Mouse (Mus musculus) Patski (cell line): ENCODE data around the gene Slc17a4. TPM values are rescaled to one million over a fixed set of nuclear protein-coding genes. Genes with fewer than 3 reads are reported as not detected.

Experiments
- ATAC-seq: fragments of 100-300 bp; one replicate; pipeline ENCODE4 v1.8.0; 2021
- CTCF ChIA-PET: fragments of 350-600 bp; sonication (Branson Sonifier 250); formaldehyde crosslinking; loops from one replicate; lab custom pipeline; 2022; ENCODE audit warnings: inconsistent platforms; lab: Charles Lee
- POLR2A ChIA-PET: fragments of 350-600 bp; sonication (Branson Sonifier 250); formaldehyde crosslinking; loops from one replicate; lab custom pipeline; 2022; ENCODE audit warnings: antibody characterized with exemption, inconsistent platforms; lab: Charles Lee
- DNase-seq: peaks from one replicate; pipeline ENCODE4 v3.0.0-alpha.2; 2011; ENCODE audit warnings: low read depth, low spot score
- H3K27me3 ChIP-seq: fragments of 371-371 bp; one replicate; pipeline ENCODE4 v1.5.1; 2021
- CTCF ChIP-seq: fragments of 100-300 bp; IDR thresholded peaks from one replicate; pipeline ENCODE4 v1.5.1; 2021
- in situ Hi-C: fragments of 300-500 bp; cut with MboI; formaldehyde crosslinking; loops from 3 replicates; pipeline ENCODE4 v1.11.1; 2018; ENCODE audit warnings: low pct_unique_long_range_greater_than_20kb, mixed read lengths
- polyA plus RNA-seq: library from polyadenylated mRNA; unstranded; gene quantifications from one replicate; pipeline ENCODE4 v1.2.3, GENCODE M21; 2021

Slc17a4 gene
- polyA plus RNA-seq, 1 experiment from 2014 or later = 0.22 TPM

GRCm38 (mm10) chr13:23867000-23867399, 47.8 kb downstream of the Slc17a4 start:
- TF ChIP-seq CTCF = no peak
- ChIA-PET CTCF (interaction anchor here (0.9 to 1.4 kb wide), 2 partner anchors 14 to 65 kb away, joined by 3 read pairs; no protein-coding TSS in a partner anchor), POLR2A (interaction anchor here (0.5 kb wide), 1 partner anchor 36 kb away, joined by 4 read pairs; no protein-coding TSS in a partner anchor)
- H3K27me3 ChIP-seq = peaks cover 9% of the 10 kb centered on the region
- in situ Hi-C loops = no loop called here
- ATAC-seq = no peak
- DNase-seq = no peak

- peaks cover 9% of the 10 kb centered on the region for H3K27me3 ChIP-seq
- in situ Hi-C loops = no loop called here
- ChIA-PET CTCF (interaction anchor here (1.4 kb wide), 1 partner anchor 64 kb away, joined by 3 read pairs; no protein-coding TSS in a partner anchor), POLR2A (no interaction called here)
- no peak for ATAC-seq
- no peak for DNase-seq
- no peak for TF ChIP-seq CTCF
Measured at GRCm38 (mm10) chr13:23866086-23866710, 48.6 kb downstream of the Slc17a4 start.

DNA sequence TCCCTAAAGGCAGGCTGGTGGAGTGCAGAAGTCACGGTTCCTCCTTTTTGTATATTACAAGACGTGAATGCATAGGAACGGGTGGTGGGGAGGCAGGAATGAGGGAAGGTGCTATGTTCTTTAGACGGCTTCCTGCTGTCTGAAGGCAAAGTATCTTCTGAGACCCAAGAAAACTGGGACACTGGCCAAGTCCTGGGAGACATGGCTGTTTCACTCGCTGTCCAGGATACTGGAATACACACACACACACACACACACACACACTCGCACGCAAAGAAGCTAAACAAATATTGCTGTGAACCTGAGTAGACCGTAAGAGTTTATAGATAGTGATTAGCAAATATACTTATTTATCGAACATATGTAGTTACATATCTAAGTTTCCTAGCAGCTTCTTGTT, 50.1 kb downstream of the Slc17a4 start:
- DNase-seq (no peak), ATAC-seq (no peak)
- CTCF ChIA-PET = no interaction called here
- in situ Hi-C loops = no loop called here
- POLR2A ChIA-PET = interaction anchor here (0.8 kb wide), 1 partner anchor 19 kb away, joined by 3 read pairs; no protein-coding TSS in a partner anchor
- peaks cover 9% of the 10 kb centered on the region for H3K27me3 ChIP-seq
- no peak for TF ChIP-seq CTCF

DNA sequence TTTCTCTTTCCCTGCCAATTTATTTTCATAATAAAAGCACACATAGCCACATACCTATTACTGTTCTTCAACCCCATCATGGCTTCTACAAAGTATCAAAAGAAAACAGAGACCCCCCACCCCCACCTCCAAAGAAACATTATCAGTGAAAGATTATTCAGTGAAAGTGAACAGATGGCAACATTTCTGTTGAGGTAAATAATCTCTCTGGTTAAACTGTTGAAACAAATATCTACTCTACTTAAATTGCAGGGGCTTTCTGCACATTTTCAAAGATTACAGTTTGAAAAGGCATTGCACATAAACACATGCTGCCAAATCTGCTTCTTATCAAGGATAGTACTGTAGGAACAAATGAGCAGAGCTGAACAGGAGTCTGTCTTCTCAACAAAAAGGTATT, 53.0 kb downstream of the Slc17a4 start:
- POLR2A ChIA-PET = no interaction called here
- H3K27me3 ChIP-seq = peaks cover 16% of the 10 kb centered on the region
- in situ Hi-C loops = no loop called here
- no peak for ATAC-seq
- CTCF ChIA-PET = no interaction called here
- no peak for DNase-seq
- TF ChIP-seq CTCF = no peak

- in situ Hi-C loops = no loop called here
Measured at GRCm38 (mm10) chr13:23856401-23856800, 58.4 kb downstream of the Slc17a4 start.

DNA sequence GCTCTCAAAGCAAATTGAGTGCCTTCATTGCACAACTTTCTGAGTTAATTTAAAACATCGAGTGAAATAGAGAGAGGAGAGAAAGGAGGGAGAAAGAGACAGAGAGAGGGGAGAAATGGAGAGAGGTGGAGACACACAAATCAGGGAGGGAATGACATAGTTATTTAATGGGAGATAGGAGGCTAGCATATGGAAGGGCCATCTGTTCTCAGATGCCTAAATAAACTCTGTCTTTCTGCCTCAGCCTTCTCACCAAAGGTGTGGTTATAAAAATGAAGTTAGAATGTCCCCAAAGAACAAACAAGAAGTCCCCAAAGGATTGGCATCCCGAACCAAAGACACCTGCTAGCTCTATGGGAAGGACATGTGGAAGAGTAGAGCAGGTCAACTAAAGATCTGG, 65.5 kb downstream of the Slc17a4 start:
- ATAC-seq (no peak), DNase-seq (no peak)
- no peak for TF ChIP-seq CTCF
- ChIA-PET POLR2A (no interaction called here), CTCF (interaction anchor here (1.1 to 1.2 kb wide), 2 partner anchors 9 to 33 kb away, joined by 3 to 4 read pairs; no protein-coding TSS in a partner anchor)
- in situ Hi-C loops = loop anchor here (10.0 kb wide), 1 partner anchor 106 kb away; no protein-coding TSS in a partner anchor
- peaks cover 11% of the 10 kb centered on the region for H3K27me3 ChIP-seq

More at GRCm38 (mm10) chr13:23856401-23856800, 58.4 kb downstream of the Slc17a4 start:
- H3K27me3 ChIP-seq = peaks cover 17% of the 10 kb centered on the region
- TF ChIP-seq CTCF = no peak
- POLR2A ChIA-PET = no interaction called here
- ATAC-seq = no peak
- CTCF ChIA-PET = no interaction called here
- no peak for DNase-seq

Other genes with a start within 250 kb of the Slc17a4 start
- 0.92 TPM for gene Hist1h2ac, start 231.1 kb downstream of the Slc17a4 start, polyA plus RNA-seq
- 60.2 TPM for gene Hist1h2bc, start 230.8 kb downstream of the Slc17a4 start, polyA plus RNA-seq
- gene Hist1h1t, start 219.2 kb downstream of the Slc17a4 start, polyA plus RNA-seq = 4.6 TPM
- gene Hist1h4c, start 216.6 kb downstream of the Slc17a4 start, polyA plus RNA-seq = 0.36 TPM
- 5.8 TPM for gene Hfe, start 204.2 kb downstream of the Slc17a4 start, polyA plus RNA-seq
- 245 TPM for gene Hist1h1c, start 176.2 kb downstream of the Slc17a4 start, polyA plus RNA-seq
- 0.73 TPM for gene Hist1h3c, start 169.4 kb downstream of the Slc17a4 start, polyA plus RNA-seq
- gene Hist1h2bb, start 168.3 kb downstream of the Slc17a4 start, polyA plus RNA-seq = 0.41 TPM
- 0.40 TPM for gene Hist1h2ab, start 163.9 kb downstream of the Slc17a4 start, polyA plus RNA-seq
- gene Hist1h3b, start 162.7 kb downstream of the Slc17a4 start, polyA plus RNA-seq = 0.65 TPM
- gene Hist1h4b, start 158.0 kb downstream of the Slc17a4 start, polyA plus RNA-seq = 2.0 TPM
- 0.13 TPM for gene Hist1h4a, start 153.8 kb downstream of the Slc17a4 start, polyA plus RNA-seq
- 0.18 TPM for gene Hist1h3a, start 152.6 kb downstream of the Slc17a4 start, polyA plus RNA-seq
- gene Hist1h1a, start 151.3 kb downstream of the Slc17a4 start, polyA plus RNA-seq = 1.2 TPM
- gene Trim38, start 145.1 kb downstream of the Slc17a4 start, polyA plus RNA-seq = not detected
- not detected for gene Slc17a2, start 108.0 kb downstream of the Slc17a4 start, polyA plus RNA-seq
- gene Slc17a3, start 75.6 kb downstream of the Slc17a4 start, polyA plus RNA-seq = 0.06 TPM
- 15.2 TPM for gene Slc17a1, start 47.3 kb downstream of the Slc17a4 start, polyA plus RNA-seq
- not detected for gene Hist1h2ba, start 19.1 kb upstream of the Slc17a4 start, polyA plus RNA-seq
- gene Hist1h2aa, start 19.5 kb upstream of the Slc17a4 start, polyA plus RNA-seq = not detected
- 0.21 TPM for gene Scgn, start 76.2 kb upstream of the Slc17a4 start, polyA plus RNA-seq